Mouse (Mus musculus): ENCODE measurements at regions not wholly inside any gene's neighbourhood (a gene's known extent, or its start where the extent isn't known, plus 50 kb on each side); places are given as distances from the start of the nearest gene placed in this dataset.
"Not testable (repeated sequence)": the region's sequence is repeated elsewhere in the genome, so short reads cannot be mapped to it uniquely, and the experiment has no call there.

DNA sequence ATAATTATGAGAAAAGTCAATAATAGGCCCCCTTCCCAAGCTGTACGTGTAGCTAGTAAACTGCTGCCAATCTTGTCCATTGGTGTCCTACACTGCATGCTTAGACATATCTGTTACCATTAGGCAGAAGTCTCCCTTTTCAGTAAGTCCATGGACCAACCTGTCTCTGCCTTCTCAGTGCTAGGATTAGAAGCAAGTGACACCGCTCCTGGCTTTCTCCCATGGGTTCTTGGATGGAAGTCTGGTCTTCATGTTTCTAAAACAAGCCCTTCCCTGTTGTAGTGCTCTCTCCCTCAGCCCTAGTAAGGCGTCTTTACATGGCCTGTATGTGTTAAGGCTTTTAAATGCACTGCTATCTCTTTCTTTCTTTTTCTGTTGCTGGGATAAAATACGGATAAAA is 412.7 kb upstream of the Id2 start:
- ATAC-seq (ENCODE audit: low read depth): no peak
- WGBS: 96% methylated on average over 4 of the region's 4 CpGs
- Histone ChIP-seq H3K27me3 (ENCODE audit: control insufficient read depth, insufficient read depth, low read length) (no peaks in the 10 kb centered on the region), H3K9ac (replicated peaks; ENCODE audit: low read depth, low read length) (no peak overlapping the region), H3K4me1 (ENCODE audit: control insufficient read depth, insufficient read depth, low read length) (no peaks in the 10 kb centered on the region), H3K4me2 (ENCODE audit: low read depth, low read length) (no peak overlapping the region), H3K4me3 (ENCODE audit: low read depth, low read length) (no peak overlapping the region), H3K9me3 (ENCODE audit: control insufficient read depth, low read length) (no peaks in the 10 kb centered on the region), H3K36me3 (ENCODE audit: control insufficient read depth, insufficient read depth, low read length) (no peaks in the 10 kb centered on the region), H3K27ac (ENCODE audit: low read depth, low read length) (no peak overlapping the region)

- ATAC-seq (ENCODE audit: low read depth): no peak
- 88% methylated on average over 5 of the region's 5 CpGs for WGBS
- Histone ChIP-seq H3K9ac (replicated peaks; ENCODE audit: low read depth, low read length) (no peak overlapping the region), H3K4me2 (ENCODE audit: low read depth, low read length) (no peak overlapping the region), H3K4me3 (ENCODE audit: low read depth, low read length) (no peak overlapping the region), H3K27me3 (ENCODE audit: control insufficient read depth, insufficient read depth, low read length) (no peaks in the 10 kb centered on the region), H3K4me1 (ENCODE audit: control insufficient read depth, insufficient read depth, low read length) (no peaks in the 10 kb centered on the region), H3K36me3 (ENCODE audit: control insufficient read depth, insufficient read depth, low read length) (no peaks in the 10 kb centered on the region), H3K9me3 (ENCODE audit: control insufficient read depth, low read length) (no peaks in the 10 kb centered on the region), H3K27ac (ENCODE audit: low read depth, low read length) (no peak overlapping the region)
These were observed 396.3 kb upstream of the Id2 start for GRCm38 (mm10) chr12:25493233-25493632.

- no peak overlapping the region for H3K4me2 ChIP-seq (ENCODE audit: low read depth, low read length)
- H3K4me1 ChIP-seq (ENCODE audit: control insufficient read depth, insufficient read depth, low read length): no peaks in the 10 kb centered on the region
- no peak overlapping the region for H3K9ac ChIP-seq (replicated peaks; ENCODE audit: low read depth, low read length)
- H3K27me3 ChIP-seq (ENCODE audit: control insufficient read depth, insufficient read depth, low read length): no peaks in the 10 kb centered on the region
- H3K36me3 ChIP-seq (ENCODE audit: control insufficient read depth, insufficient read depth, low read length): no peaks in the 10 kb centered on the region
- ATAC-seq (ENCODE audit: low read depth): no peak
- no peak overlapping the region for H3K27ac ChIP-seq (ENCODE audit: low read depth, low read length)
- no peak overlapping the region for H3K4me3 ChIP-seq (ENCODE audit: low read depth, low read length)
- 97% methylated on average over 3 of the region's 3 CpGs for WGBS
- no peaks in the 10 kb centered on the region for H3K9me3 ChIP-seq (ENCODE audit: control insufficient read depth, low read length)
These were observed 395.7 kb upstream of the Id2 start for GRCm38 (mm10) chr12:25492483-25493190.

GRCm38 (mm10) chr12:25475180-25475758 is 378.3 kb upstream of the Id2 start:
- peaks cover 12% of the 10 kb centered on the region for H3K4me1 ChIP-seq (ENCODE audit: control insufficient read depth, insufficient read depth, low read length)
- ATAC-seq (ENCODE audit: low read depth): peak; percentile 91
- 0 out of 2 replicates have a peak overlapping the region, but pooled peaks have one; percentile 0 for H3K4me2 ChIP-seq (ENCODE audit: low read depth, low read length)
- no peaks in the 10 kb centered on the region for H3K27me3 ChIP-seq (ENCODE audit: control insufficient read depth, insufficient read depth, low read length)
- 5% methylated on average over 10 of the region's 10 CpGs for WGBS
- peak overlapping the region; percentile 67 for H3K27ac ChIP-seq (ENCODE audit: low read depth, low read length)
- H3K9me3 ChIP-seq (ENCODE audit: control insufficient read depth, low read length): no peaks in the 10 kb centered on the region
- H3K9ac ChIP-seq (replicated peaks; ENCODE audit: low read depth, low read length): no peak overlapping the region
- H3K4me3 ChIP-seq (ENCODE audit: low read depth, low read length): no peak overlapping the region
- H3K36me3 ChIP-seq (ENCODE audit: control insufficient read depth, insufficient read depth, low read length): no peaks in the 10 kb centered on the region

DNA sequence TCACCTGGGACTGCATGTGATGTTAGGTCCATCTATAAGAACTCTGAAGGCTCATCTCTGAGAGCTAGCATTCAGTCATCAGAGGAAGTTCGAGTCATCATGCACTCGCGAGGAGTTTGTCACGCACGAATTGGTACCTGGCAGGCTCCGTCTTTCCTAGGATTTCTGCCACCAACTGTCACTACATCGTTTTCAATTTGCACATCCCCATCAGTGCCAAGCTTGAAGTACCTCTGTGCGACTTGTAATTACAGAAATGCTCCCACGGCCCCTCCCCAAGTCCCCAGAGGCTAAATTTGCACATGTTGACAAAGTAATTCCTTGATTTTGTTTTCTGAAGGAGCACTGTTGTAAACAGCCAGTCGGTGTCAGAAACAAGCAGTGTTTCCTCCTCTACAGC is 372.2 kb upstream of the Id2 start:
- Histone ChIP-seq H3K27me3 (ENCODE audit: control insufficient read depth, insufficient read depth, low read length) (no peaks in the 10 kb centered on the region), H3K4me1 (ENCODE audit: control insufficient read depth, insufficient read depth, low read length) (no peaks in the 10 kb centered on the region)
- WGBS: 55% methylated on average over 10 of the region's 10 CpGs

DNA sequence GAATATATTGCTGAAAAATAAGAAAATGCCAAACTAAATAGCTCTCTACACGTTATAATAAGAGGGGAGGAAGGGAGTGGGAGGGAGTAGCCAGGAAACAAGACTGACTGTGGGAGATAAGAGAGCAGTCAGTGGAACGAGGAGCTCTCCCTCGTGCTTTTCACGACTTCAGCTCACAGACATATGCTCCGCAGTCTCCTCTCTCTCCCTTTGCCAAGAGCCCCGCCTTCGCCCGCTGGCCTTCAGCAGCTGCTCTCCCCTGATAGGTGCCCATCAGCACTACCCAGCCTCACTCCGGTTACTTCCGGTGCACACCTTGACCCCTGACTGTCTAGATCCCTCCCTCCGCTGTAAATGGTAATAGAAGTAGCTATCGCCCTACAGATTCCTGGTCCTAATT is 370.8 kb upstream of the Id2 start:
- Histone ChIP-seq H3K9me3 (ENCODE audit: control insufficient read depth, low read length) (no peaks in the 10 kb centered on the region), H3K9ac (replicated peaks; ENCODE audit: low read depth, low read length) (no peak overlapping the region), H3K36me3 (ENCODE audit: control insufficient read depth, insufficient read depth, low read length) (no peaks in the 10 kb centered on the region), H3K4me1 (ENCODE audit: control insufficient read depth, insufficient read depth, low read length) (no peaks in the 10 kb centered on the region), H3K27ac (ENCODE audit: low read depth, low read length) (no peak overlapping the region), H3K27me3 (ENCODE audit: control insufficient read depth, insufficient read depth, low read length) (no peaks in the 10 kb centered on the region), H3K4me3 (ENCODE audit: low read depth, low read length) (no peak overlapping the region), H3K4me2 (ENCODE audit: low read depth, low read length) (no peak overlapping the region)
- ATAC-seq (ENCODE audit: low read depth): no peak
- 79% methylated on average over 12 of the region's 12 CpGs for WGBS

More for the DNA sequence above, 372.2 kb upstream of the Id2 start:
- Histone ChIP-seq H3K9ac (replicated peaks; ENCODE audit: low read depth, low read length) (no peak overlapping the region), H3K4me2 (ENCODE audit: low read depth, low read length) (no peak overlapping the region), H3K4me3 (ENCODE audit: low read depth, low read length) (no peak overlapping the region), H3K36me3 (ENCODE audit: control insufficient read depth, insufficient read depth, low read length) (no peaks in the 10 kb centered on the region), H3K27ac (ENCODE audit: low read depth, low read length) (no peak overlapping the region), H3K9me3 (ENCODE audit: control insufficient read depth, low read length) (no peaks in the 10 kb centered on the region)
- ATAC-seq (ENCODE audit: low read depth): no peak

DNA sequence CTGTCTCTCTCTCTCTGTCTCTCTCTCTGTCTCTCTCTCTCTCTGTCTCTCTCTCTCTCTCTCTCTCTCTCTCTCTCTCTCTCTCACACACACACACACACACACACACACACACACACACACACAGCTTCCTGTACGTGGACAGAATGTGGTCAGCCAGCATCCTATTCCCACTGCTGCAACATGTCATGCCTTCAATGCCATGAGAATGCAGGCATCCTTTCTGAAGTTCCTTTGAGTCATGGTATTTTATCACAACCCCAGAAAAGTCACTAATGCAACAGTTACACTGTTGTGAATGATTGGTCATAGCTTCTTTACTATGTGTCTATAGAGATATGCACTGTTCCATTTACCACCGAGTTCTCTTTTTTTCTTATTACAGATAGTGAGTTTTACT is 365.8 kb upstream of the Id2 start:
- not testable (repeated sequence) for H3K4me1 ChIP-seq (ENCODE audit: control insufficient read depth, insufficient read depth, low read length); ATAC-seq (ENCODE audit: low read depth); H3K27me3 ChIP-seq (ENCODE audit: control insufficient read depth, insufficient read depth, low read length); H3K9ac ChIP-seq (replicated peaks; ENCODE audit: low read depth, low read length); H3K4me3 ChIP-seq (ENCODE audit: low read depth, low read length); H3K9me3 ChIP-seq (ENCODE audit: control insufficient read depth, low read length); H3K36me3 ChIP-seq (ENCODE audit: control insufficient read depth, insufficient read depth, low read length); H3K27ac ChIP-seq (ENCODE audit: low read depth, low read length); H3K4me2 ChIP-seq (ENCODE audit: low read depth, low read length)
- 84% methylated on average over 2 of the region's 2 CpGs for WGBS

DNA sequence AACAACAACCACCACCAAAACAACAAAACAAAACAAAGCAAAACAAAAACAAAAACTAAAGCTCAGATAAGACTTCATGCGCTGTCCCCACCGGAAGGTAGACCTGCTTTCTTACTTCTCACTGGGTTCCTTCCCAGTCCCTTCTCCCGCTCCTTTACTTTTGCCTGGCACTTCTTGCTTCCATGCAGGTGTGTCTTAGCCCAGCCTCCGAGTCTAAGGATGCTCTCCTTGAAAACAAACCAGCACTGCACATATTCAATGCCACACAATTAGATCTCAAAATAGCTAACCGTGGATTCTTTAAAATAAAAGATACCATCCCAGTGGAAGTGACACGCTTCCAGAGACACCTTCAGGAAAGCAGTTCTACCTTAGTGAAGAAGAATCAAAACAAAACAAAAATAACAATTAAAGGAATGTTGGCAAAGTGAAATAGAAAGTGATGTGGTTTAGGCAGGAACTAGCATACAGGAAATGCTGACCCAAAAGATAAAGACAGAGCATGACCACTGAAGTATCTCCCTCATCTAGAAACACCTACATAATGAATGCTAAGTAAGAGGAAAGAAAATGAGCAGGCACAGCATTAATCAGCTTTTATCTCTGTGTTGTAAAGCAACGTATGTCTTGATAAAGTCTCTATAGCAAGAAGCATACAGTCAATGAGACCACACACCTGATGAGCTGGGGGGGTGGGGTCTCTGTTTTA is 358.5 kb upstream of the Id2 start:
- Histone ChIP-seq H3K27ac (ENCODE audit: low read depth, low read length) (no peak overlapping the region), H3K4me2 (ENCODE audit: low read depth, low read length) (no peak overlapping the region), H3K27me3 (ENCODE audit: control insufficient read depth, insufficient read depth, low read length) (no peaks in the 10 kb centered on the region), H3K4me1 (ENCODE audit: control insufficient read depth, insufficient read depth, low read length) (no peaks in the 10 kb centered on the region), H3K9ac (replicated peaks; ENCODE audit: low read depth, low read length) (no peak overlapping the region), H3K36me3 (ENCODE audit: control insufficient read depth, insufficient read depth, low read length) (no peaks in the 10 kb centered on the region), H3K9me3 (ENCODE audit: control insufficient read depth, low read length) (no peaks in the 10 kb centered on the region), H3K4me3 (ENCODE audit: low read depth, low read length) (no peak overlapping the region)
- ATAC-seq (ENCODE audit: low read depth): no peak
- 89% methylated on average over 7 of the region's 7 CpGs for WGBS

GRCm38 (mm10) chr12:25453356-25453755 is 356.4 kb upstream of the Id2 start:
- H3K4me2 ChIP-seq (ENCODE audit: low read depth, low read length): no peak overlapping the region
- no peak overlapping the region for H3K27ac ChIP-seq (ENCODE audit: low read depth, low read length)
- ATAC-seq (ENCODE audit: low read depth): no peak
- H3K4me1 ChIP-seq (ENCODE audit: control insufficient read depth, insufficient read depth, low read length): no peaks in the 10 kb centered on the region
- no peaks in the 10 kb centered on the region for H3K9me3 ChIP-seq (ENCODE audit: control insufficient read depth, low read length)
- no peak overlapping the region for H3K4me3 ChIP-seq (ENCODE audit: low read depth, low read length)
- no peaks in the 10 kb centered on the region for H3K27me3 ChIP-seq (ENCODE audit: control insufficient read depth, insufficient read depth, low read length)
- H3K9ac ChIP-seq (replicated peaks; ENCODE audit: low read depth, low read length): no peak overlapping the region
- 23% methylated on average over 3 of the region's 3 CpGs for WGBS
- no peaks in the 10 kb centered on the region for H3K36me3 ChIP-seq (ENCODE audit: control insufficient read depth, insufficient read depth, low read length)
